Mouse (Mus musculus): ENCODE data around the gene Olfr1387.
A peak's percentile ranks its signal among the peaks of the same experiment; 100 is the strongest.
"Not testable (repeated sequence)": the region's sequence is repeated elsewhere in the genome, so short reads cannot be mapped to it uniquely, and the experiment has no call there.

The Olfr1387 gene

GRCm38 (mm10) chr11:49455043-49455442 is at the start of gene Olfr1387:
Gene Olfr1387, plus strand, starts transcription at chr11:49455343.
- no peak for DNase-seq

DNA sequence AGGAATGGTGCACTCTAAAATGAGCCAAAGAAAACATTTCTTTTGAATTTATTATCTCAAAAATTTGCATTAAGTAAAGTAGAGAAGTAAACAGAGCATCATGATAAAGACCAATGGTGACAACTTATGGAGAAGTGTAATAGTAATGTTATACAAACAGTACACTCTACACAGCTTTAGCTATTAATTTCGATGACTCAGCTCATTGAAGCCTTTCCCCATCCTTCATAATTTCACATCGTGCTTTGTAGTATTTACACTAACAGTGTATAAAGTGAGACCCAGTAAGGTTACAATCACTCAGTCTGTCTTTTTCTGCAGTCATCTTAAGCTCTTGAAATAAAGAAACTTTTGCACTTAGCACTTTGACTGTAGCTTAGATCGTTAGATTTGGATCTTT is 48.4 kb upstream of the Olfr1387 start:
- no peak for DNase-seq

DNA sequence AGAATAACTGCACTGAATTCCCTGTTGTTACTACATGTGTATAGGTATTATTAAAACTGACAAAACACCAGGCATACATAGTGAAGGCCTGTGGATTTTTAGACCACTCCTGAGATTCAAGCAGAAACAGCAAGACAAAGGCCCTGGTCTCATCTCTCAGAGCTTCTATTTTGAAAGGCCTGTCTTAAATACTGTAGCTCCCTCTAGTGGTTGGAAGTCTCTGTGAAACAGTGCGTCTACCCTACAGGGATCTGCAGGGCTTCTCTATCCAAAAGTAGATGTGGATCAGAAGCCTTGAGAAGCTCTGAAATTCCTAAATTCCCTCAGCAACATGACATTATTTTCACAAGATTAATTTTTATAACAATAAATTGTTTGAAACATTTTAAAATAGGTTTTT is 44.6 kb upstream of the Olfr1387 start:
- peak; percentile 4 to 46 for DNase-seq

DNA sequence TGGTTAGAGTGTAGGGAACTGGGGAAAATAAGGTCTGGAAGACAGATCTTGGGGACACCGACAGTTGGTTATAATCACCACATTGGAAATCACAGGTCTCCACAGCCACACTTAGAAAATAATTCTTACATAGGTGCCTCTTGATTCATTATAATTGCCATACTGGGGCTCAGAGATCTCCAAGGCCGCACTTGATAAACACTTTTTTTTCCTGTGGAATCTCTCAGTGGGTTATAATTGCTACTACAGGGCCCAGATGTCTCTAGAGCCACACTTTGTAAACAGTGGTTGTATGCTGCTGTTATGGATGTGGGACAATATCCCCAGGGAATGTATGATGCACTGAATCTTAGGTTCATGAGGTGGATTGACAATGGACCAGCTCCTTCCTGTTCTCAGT is 32.4 kb upstream of the Olfr1387 start, which contains the start of gene Olfr1389:
Gene Olfr1389, plus strand, starts transcription at position 301 of the 400 bp plus-strand sequence.
- DNase-seq = no peak

DNA sequence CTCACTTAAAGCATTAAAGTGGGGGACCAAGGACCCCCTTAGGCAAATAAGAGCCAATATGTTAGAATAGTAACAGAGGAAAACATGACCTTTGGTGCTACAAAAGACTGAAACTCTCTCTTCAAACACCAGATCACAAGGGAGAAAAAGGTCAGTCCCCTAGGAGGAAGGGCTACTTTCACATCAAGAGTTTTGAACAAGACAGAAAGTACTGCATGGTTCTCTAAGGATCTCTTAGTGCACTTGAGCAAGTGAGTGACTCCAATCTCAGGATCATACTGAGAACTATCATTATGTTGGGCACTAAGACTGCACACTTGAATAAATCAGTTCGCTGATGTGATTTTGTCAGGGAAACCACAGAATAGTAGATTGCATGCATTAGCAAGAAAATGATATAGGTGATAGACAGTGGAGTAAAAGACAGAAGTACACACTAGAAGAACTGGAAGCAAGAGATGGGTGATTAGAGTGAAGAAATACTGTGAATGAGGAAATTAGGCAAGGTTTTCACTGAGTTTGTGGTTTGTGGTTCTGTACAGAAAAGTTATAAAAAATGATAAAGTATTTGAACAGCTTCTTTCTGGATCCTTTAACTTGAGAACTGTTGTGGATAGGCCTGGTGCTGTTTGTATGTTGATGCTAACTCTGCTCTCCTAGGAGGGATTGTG is 29.8 kb upstream of the Olfr1387 start:
- DNase-seq = no peak

- peak; percentile 49 to 63 for DNase-seq
Measured at GRCm38 (mm10) chr11:49429641-49430040, 25.5 kb upstream of the Olfr1387 start.

DNA sequence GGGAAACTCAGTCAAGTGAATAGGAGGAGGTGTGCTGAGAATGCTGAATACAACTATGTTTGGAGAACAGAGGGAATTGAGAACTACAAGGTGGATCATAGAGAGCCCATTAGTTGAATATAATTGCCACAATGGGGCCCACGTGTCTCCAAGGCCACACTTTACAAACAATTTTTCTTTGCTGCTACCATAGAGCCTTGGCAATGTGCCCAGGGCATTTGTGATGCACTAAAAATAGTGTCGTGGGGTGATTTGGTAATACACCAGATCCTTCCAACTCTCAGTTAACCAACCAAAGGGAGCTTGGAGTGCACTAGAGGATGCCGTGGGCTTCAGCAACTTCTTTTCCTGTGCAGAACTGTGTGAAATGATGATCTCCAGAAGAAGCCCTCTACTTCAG is 18.7 kb upstream of the Olfr1387 start, which contains the start of gene Olfr1388:
Gene Olfr1388, plus strand, starts transcription at position 214 of the 400 bp plus-strand sequence.
- DNase-seq = peak; percentile 10 to 16

DNA sequence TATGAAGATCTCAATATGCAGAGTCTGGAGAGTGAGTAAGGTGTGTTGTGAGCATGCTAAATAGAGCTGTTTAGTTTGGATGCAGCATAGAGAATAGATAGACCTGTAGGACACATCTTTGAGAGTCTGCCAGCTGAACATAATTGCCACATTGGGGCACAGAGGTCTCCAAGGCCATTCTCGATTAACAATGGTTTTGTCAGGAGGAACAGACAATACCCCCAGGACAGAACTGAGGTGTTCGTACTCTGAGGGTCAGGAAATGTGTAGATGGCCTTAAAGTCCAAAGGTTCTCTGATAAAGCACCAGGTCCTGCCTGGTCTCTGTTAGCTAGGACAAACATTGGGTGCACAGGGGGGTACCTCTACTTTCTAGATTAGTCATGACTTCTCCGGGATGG is 9.6 kb downstream of the Olfr1387 start, which contains the start of gene Olfr1386:
Gene Olfr1386, plus strand, starts transcription at position 301 of the 400 bp plus-strand sequence.
- DNase-seq = not testable (repeated sequence)

DNA sequence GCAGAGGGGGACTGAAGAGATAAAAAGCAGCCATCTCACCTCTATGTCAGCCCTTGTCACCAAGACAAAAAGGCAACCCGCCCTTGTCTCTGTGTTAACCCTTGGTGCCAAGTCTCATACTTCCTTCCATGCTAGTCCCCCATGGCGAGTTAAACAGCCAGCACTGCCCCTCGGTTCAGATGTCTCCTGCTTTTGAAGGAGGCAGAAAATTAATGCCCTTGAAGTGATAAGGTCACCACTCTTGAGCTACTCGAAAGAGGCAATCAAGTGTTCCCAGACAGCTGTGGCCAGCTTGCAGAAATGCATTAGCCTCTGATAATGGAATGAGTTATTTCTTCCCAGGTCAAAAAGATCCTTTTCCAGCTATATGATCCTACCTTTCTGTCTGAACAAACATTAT is 30.8 kb downstream of the Olfr1387 start:
- no peak for DNase-seq

DNA sequence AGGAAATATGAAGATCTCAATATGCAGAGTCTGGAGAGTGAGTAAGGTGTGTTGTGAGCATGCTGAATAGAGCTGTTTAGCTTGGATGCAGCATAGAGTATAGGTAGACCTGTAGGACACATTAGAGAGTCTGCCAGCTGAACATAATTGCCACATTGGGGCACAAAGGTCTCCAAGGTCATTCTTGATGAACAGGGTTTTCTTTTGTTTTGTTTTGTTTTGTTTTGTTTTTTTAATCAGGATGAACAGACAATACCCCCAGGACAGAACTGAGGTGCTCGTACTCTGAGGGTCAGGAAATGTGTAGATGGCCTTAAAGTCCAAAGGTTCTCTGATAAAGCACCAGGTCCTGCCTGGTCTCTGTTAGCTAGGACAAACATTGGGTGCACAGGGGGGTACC is 33.6 kb downstream of the Olfr1387 start, which contains the start of gene Olfr1385:
Gene Olfr1385, plus strand, starts transcription at position 301 of the 400 bp plus-strand sequence.
- DNase-seq = not testable (repeated sequence)
